Mouse (Mus musculus): ENCODE measurements around the gene Mdh1. TPM values are rescaled to one million over a fixed set of nuclear protein-coding genes. Genes with fewer than 3 reads are reported as not detected.

The Mdh1 gene
- 395 and 478 TPM in 2 replicates for polyA plus RNA-seq (2012; rRNA removed)

GRCm38 (mm10) chr11:21571700-21572381 lies at the start of gene Mdh1, which contains the start of gene Wdpcp:
Mdh1 (minus strand) TSS chr11:21572367.
Wdpcp (plus strand) TSS chr11:21572235.

Other genes starting within 250 kb of the Mdh1 start
- gene Ugp2, start 201.2 kb downstream of the Mdh1 start, polyA plus RNA-seq (2012; rRNA removed): 34.7 and 40.3 TPM in 2 replicates
- 7.5 and 10.4 TPM in 2 replicates for gene Wdpcp, start 132 bp downstream of the Mdh1 start, polyA plus RNA-seq (2012; rRNA removed)

Data from central nervous system, embryonic 18 days (tissue).